Mouse (Mus musculus) heart, adult 2 months (tissue): ENCODE data around the gene Olfr463. TPM values are rescaled to one million over a fixed set of nuclear protein-coding genes. Genes with fewer than 3 reads are reported as not detected.

Source experiments
- DNase-seq, 2 experiments: peaks; one replicate each; pipeline ENCODE4 v3.0.0; 2021
- H3K27ac ChIP-seq: fragments of 200-600 bp; 2 replicates; pipeline ENCODE4 v1.8.1; 2022
- H3K27me3 ChIP-seq: fragments of 200-500 bp; 2 replicates; pipeline ENCODE4 v1.6.1; 2012; ENCODE audit warnings: mild to moderate bottlenecking, low read length, inconsistent platforms, mixed read lengths; ENCODE audit not compliant: control insufficient read depth, insufficient read depth
- H3K36me3 ChIP-seq: fragments of 200-500 bp; 2 replicates; pipeline ENCODE4 v1.6.1; 2012; ENCODE audit warnings: low read length, inconsistent platforms; ENCODE audit not compliant: control insufficient read depth, insufficient read depth
- H3K4me1 ChIP-seq: fragments of 200-500 bp; 2 replicates; pipeline ENCODE4 v1.6.1; 2011; ENCODE audit warnings: low read length; ENCODE audit not compliant: control insufficient read depth, insufficient read depth
- H3K4me3 ChIP-seq: fragments of 200-600 bp; 2 replicates; pipeline ENCODE4 v1.8.1; 2022
- H3K79me2 ChIP-seq: fragments of 200-500 bp; replicated peaks from 2 replicates; pipeline ENCODE4 v1.6.1; 2012; ENCODE audit warnings: mild to moderate bottlenecking, inconsistent platforms, low read length, moderate library complexity, mixed read lengths; ENCODE audit not compliant: control insufficient read depth, insufficient read depth
- H3K9ac ChIP-seq: fragments of 200-500 bp; 2 replicates; pipeline ENCODE4 v1.6.1; 2012; ENCODE audit warnings: low read depth, mild to moderate bottlenecking, control low read depth, inconsistent platforms, low read length, mixed read lengths
- CTCF ChIP-seq: fragments of 200-600 bp; IDR thresholded peaks from 2 replicates; pipeline ENCODE4 v1.8.1; 2022; ENCODE audit warnings: antibody characterized with exemption, mild to moderate bottlenecking, moderate library complexity
- EP300 ChIP-seq: fragments of 200-500 bp; IDR thresholded peaks from 2 replicates; pipeline ENCODE4 v1.6.1; 2011; ENCODE audit warnings: low read depth, low read length, control low read depth; ENCODE audit not compliant: insufficient read depth
- POLR2A ChIP-seq: fragments of 200-500 bp; IDR thresholded peaks from 2 replicates; pipeline ENCODE4 v1.6.1; 2011; ENCODE audit warnings: mild to moderate bottlenecking, low read depth, low read length, control low read depth; ENCODE audit not compliant: insufficient read depth
- WGBS: fragments of 180-500 bp; shearing (Covaris S2); methylation state at CpG from one replicate; pipeline ENCODE4 v1.1.7; 2018; 5-methylcytosine and 5-hydroxymethylcytosine counted together
- intact Hi-C: fragments of 180-260 bp; cut with DNase I; formaldehyde crosslinking; loops from one replicate; pipeline ENCODE4 v1.15.1; 2025
- polyA plus RNA-seq: library from polyadenylated mRNA; depleted of rRNA; stranded (reverse); fragments of >200 nt; gene quantifications from 2 replicates; pipeline ENCODE4 v1.2.3, GENCODE M21; 2012
- total RNA-seq, 2 experiments: library from RNA; stranded (reverse); gene quantifications; 2 replicates each; pipeline ENCODE4 v1.2.3; 2021

Gene Olfr463
- total and polyA plus RNA-seq, 3 experiments = not detected

DNA sequence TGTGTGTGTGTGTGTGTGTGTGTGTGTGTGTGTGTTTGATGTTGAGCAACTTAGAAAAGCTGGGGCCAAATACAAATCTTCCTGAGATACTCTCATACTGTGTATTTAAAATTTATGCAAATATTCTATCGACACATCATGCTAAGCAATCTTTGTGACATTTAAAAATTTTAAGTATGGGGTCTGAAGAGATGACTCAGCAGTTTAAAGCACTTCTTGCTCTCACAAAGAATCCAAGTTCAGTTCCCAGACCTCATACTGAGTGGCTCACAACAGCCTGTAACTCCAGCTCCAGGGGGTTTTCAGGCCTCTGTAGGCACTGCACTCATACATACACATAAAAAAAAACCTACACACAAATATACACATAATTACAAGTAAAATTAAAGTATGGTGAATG lies 18.8 kb upstream of the Olfr463 start:
- peaks cover 1% of the 10 kb centered on the region; the same call in 1 of the 2 replicates for H3K27me3 ChIP-seq
- DNase-seq = no peak
- intact Hi-C loops = no loop called here
- no peaks in the 10 kb centered on the region for H3K79me2 ChIP-seq
- WGBS = 89% methylated on average over 1 of the region's 1 CpGs
- H3K4me1 ChIP-seq = no peaks in the 10 kb centered on the region
- no peak overlapping the region for H3K9ac ChIP-seq
- H3K36me3 ChIP-seq = no peaks in the 10 kb centered on the region
- no peak overlapping the region for H3K4me3 ChIP-seq
- TF ChIP-seq CTCF (no peak), EP300 (no peak), POLR2A (no peak)
- H3K27ac ChIP-seq = no peak overlapping the region

DNA sequence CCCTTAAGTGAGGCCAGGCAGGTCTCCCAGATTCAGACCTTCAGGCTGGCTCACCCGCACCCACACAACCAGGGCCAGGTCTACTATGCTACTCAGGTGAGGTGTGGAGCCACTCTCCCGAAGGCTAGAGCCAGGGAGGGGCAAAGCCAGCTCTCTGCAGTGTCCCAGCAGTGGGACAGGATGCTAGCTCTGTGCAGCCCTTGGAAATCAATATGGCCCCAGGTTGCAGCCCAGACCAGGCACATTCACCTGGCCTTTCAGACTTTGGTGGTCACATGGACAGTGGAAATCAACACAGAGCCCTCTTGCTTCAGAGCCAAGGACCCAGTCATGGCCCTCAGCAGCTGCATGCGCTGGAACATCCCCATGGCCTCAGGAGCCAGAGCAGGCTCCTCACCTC lies 7.1 kb upstream of the Olfr463 start:
- Histone ChIP-seq H3K27me3 (no peaks in the 10 kb centered on the region), H3K4me3 (no peak overlapping the region), H3K27ac (no peak overlapping the region), H3K9ac (no peak overlapping the region), H3K36me3 (no peaks in the 10 kb centered on the region), H3K79me2 (no peaks in the 10 kb centered on the region), H3K4me1 (no peaks in the 10 kb centered on the region)
- intact Hi-C loops = no loop called here
- TF ChIP-seq POLR2A = no peak
- TF ChIP-seq EP300 = no peak
- TF ChIP-seq CTCF = no peak
- 68% methylated on average over 3 of the region's 3 CpGs for WGBS
- no peak for DNase-seq

DNA sequence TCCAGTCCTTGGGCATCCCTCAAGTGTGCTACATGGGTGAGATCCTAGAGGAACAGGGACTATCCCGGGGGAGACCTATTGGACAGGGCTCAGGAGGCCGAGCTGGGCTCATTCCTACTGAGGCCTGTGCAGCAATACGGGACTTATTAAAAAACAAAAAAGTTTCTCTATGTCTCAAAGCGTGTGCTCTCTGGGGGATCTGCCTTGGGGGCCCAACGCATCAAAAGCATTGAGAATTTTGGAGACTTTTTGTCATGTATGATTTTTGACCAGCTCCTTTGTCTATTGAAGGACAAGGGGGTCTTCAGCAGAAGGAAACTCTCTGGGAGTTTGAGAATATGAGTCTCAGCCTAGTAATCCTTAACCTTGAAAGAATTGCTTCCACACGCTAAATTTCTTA lies 5.0 kb downstream of the Olfr463 start, which contains the start of gene Olfr462:
Gene Olfr462 (minus strand): TSS at position 101 of the 400 bp plus-strand sequence.
- TF ChIP-seq POLR2A (no peak), CTCF (no peak), EP300 (no peak)

DNA sequence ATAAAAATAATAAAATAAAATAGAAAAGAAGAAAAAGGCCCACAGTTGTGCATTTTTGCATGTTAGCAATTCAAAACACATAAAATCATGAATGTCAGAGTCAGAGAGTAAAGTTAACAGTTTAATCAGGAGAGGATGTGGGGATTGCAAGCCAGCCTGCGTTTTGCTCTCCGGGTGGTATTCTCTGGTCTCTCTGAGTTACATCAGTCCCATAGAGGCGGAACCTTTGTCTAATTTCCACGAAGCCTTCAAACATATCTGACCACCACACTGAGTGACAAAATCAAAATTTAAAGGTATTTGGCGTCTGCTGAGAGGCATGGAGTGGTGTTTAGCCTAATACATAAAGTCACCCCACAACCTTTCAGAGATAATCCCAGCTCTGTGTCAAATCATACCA lies 12.3 kb downstream of the Olfr463 start:
- Histone ChIP-seq H3K27ac (no peak overlapping the region), H3K36me3 (no peaks in the 10 kb centered on the region), H3K79me2 (no peaks in the 10 kb centered on the region), H3K4me1 (no peaks in the 10 kb centered on the region), H3K9ac (no peak overlapping the region), H3K4me3 (no peak overlapping the region), H3K27me3 (no peaks in the 10 kb centered on the region; the same call in 1 of the 2 replicates)
- WGBS = 73% methylated on average over 5 of the region's 5 CpGs
- intact Hi-C loops = no loop called here
- no peak for DNase-seq
- no peak for TF ChIP-seq POLR2A
- no peak for TF ChIP-seq CTCF
- no peak for TF ChIP-seq EP300

More for the DNA sequence above, 5.0 kb downstream of the Olfr463 start, which contains the start of gene Olfr462:
- Histone ChIP-seq H3K36me3 (no peaks in the 10 kb centered on the region), H3K4me3 (no peak within 1 kb of the TSS), H3K9ac (no peak within 1 kb of the TSS), H3K27ac (no peak within 1 kb of the TSS), H3K4me1 (no peaks in the 10 kb centered on the region), H3K27me3 (peaks cover 2% of the 10 kb centered on the region; the same call in 1 of the 2 replicates), H3K79me2 (no peaks in the 10 kb centered on the region)
- intact Hi-C loops = no loop called here
- 82% methylated on average over 6 of the region's 6 CpGs for WGBS
- no peak for DNase-seq

DNA sequence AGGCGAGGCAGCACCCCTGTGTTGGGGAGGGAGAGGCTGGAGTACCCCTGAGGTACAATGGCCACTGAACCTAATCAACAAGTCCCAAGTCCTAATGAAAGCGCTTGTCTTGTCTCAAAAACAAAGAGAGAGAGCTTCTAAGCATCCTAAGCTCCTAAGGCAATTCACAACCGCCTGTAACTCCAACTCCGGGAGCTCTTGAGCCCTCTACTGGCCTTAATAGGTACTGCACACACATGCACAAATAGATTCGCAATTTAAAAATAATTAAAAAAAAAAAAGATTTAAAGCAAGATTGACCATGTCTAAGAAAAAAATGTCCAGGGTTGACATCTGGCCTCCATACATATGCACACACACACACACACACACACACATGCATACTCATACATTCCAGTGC lies 13.7 kb downstream of the Olfr463 start:
- H3K4me3 ChIP-seq = no peak overlapping the region
- DNase-seq = no peak
- 37% methylated on average over 5 of the region's 5 CpGs for WGBS
- no peak overlapping the region for H3K9ac ChIP-seq
- no peaks in the 10 kb centered on the region; the same call in 1 of the 2 replicates for H3K27me3 ChIP-seq
- H3K4me1 ChIP-seq = no peaks in the 10 kb centered on the region
- H3K27ac ChIP-seq = no peak overlapping the region
- H3K79me2 ChIP-seq = no peaks in the 10 kb centered on the region
- TF ChIP-seq CTCF = peak; percentile 68
- TF ChIP-seq EP300 = no peak
- H3K36me3 ChIP-seq = no peaks in the 10 kb centered on the region
- intact Hi-C loops = no loop called here

DNA sequence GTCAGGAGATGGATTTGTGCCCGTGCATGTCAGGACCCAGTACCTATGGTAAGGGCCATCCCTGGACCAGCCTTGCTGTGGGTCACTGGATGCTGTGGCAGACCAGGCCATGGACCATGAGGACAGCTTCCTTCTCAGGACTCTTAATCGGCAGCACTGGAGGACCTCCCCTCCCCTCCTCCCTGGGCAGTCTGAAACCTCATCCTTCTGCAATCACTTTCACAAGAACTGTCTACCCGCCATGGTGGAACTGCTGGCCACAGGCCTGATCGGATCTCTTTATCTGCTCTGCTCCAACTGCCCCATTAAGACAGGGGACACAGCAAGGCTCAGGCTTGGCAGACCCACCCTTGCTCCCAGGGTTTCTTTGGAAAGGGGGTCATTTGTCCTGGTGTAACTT lies 15.5 kb downstream of the Olfr463 start:
- no peaks in the 10 kb centered on the region for H3K27me3 ChIP-seq
- TF ChIP-seq POLR2A = no peak
- intact Hi-C loops = no loop called here
- 55% methylated on average over 4 of the region's 4 CpGs for WGBS
- no peak overlapping the region for H3K27ac ChIP-seq
- no peak overlapping the region for H3K4me3 ChIP-seq
- no peak overlapping the region for H3K9ac ChIP-seq
- no peaks in the 10 kb centered on the region for H3K4me1 ChIP-seq
- no peaks in the 10 kb centered on the region for H3K79me2 ChIP-seq
- no peak for DNase-seq
- H3K36me3 ChIP-seq = no peaks in the 10 kb centered on the region

DNA sequence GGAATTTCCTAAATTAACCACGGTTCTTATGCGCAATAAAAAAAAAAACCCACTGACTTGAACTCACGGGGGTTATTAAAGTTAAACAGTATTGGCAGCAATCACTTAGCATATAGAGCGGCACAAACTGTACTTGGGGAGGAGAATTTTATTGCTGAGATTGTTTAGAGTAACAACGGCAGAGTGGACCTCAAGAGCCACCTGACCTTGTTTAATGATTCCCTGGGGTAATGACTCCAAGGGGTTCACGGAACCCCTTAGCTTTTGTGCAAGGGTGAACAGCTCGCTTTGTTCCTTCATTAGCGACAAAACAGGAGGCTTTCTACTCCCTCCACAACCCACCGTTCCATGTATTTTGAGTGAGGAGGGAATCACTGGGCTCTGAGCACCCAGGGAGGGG lies 17.4 kb downstream of the Olfr463 start:
- H3K4me3 ChIP-seq = no peak overlapping the region
- no peak for TF ChIP-seq CTCF
- no peak for TF ChIP-seq EP300
- no peak for TF ChIP-seq POLR2A
- H3K27me3 ChIP-seq = no peaks in the 10 kb centered on the region
- H3K9ac ChIP-seq = no peak overlapping the region
- intact Hi-C loops = no loop called here
- no peaks in the 10 kb centered on the region for H3K79me2 ChIP-seq
- 84% methylated on average over 9 of the region's 9 CpGs for WGBS
- H3K4me1 ChIP-seq = no peaks in the 10 kb centered on the region
- no peak for DNase-seq
- H3K27ac ChIP-seq = no peak overlapping the region
- no peaks in the 10 kb centered on the region for H3K36me3 ChIP-seq
